Mouse (Mus musculus): ENCODE measurements around the gene Tyrobp.

Gene Tyrobp

DNA sequence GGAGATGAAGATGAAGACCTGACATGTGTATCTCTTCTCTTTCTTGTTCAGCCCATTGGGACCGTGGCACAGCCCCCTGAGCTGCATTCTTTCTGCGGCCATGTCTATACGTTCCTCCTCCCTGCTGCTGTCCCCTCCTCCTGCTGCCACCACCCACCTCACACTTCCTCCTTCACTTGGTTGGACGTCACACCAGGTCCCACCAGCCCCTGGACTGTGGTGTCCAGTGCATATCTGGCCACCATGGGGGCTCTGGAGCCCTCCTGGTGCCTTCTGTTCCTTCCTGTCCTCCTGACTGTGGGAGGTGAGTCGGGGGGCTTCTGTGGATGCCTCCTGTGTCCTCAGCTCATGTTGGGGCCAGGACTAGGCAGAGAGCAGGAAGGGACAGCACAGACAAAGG is at the start of gene Tyrobp:
Gene Tyrobp (plus strand): TSS at position 165 of the 400 bp plus-strand sequence.
- peak in 1 of 2 experiments; percentile 54 for DNase-seq

DNA sequence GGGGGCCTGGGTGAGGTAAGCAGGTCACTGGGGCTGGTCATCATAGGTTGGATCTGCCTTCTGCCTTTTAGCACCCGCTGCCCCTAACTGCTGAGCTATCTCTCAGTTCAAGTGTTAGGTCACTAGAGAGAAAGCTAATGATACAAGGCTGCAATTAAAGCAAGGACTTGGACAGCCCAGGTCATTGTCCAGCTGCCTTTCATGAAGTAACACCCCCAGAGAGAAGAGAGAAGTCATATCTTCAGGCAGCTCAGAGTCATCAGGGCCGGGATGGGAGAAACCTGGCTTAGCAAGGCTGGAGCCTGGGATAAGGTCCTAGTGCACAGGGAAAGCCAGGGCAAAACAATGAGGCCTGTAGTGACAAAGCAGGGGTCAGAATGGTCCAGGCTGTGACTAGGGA is 46.1 kb upstream of the Tyrobp start:
- no peak for DNase-seq

DNA sequence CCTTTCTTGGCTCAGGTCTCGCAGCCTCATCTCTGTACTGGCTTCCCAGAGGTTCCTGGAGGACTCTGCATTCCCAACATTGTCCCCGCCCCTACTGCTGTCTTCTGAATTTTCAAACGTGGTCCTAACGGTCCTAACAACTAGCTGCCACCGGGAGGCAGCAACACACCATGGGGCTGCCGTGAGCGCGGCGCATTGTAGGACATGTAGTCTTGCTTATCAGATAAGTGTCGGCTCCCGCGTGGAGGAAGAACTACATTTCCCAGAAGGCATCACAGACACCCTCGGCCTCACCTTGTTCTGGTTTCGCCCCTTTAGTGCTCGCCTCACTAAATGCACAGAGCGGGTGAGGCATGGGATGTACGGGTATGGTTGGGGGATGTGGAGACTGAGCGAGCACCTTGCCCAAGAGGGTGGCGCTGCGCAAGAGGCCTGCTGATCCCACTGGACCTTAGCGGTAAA is 40.0 kb upstream of the Tyrobp start:
- DNase-seq = peak; percentile 82 to 85

DNA sequence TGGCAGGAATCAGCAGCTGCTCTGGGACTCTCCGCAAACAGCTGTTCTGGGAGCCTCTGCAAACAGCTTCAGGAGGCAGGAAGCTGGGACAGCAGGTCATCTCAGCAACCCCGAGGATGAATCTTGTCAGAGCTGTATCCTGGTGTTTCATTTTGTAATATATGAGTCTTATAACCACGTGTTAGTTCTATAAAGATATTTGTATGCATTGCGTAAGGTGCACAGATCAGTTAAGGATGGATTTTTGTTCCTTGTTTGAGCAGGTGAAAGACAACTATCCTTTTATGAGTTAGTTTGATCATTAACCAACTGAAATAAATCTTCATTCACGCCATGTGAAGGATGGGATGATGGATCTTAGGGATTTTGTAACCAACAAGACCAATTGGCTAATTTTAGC is 33.5 kb upstream of the Tyrobp start:
- no peak for DNase-seq

DNA sequence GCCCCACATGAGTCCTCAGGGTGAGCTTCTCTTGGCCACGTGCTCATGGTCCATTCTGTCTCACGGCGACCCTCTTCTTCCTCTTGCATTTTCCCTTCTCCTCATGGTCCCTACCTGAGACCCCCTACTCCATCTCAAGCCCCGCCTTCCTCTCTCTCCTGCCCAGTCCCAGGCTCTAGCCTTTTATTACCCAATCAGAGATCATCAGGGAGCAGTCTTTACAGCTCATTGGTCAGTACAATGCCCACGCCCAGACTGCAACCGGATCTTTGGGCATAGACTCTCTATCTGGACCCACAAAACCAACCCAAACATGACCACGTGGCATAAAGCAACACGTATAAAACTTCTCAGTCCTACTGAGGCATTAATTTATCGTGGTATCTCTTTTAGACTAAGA is 29.5 kb upstream of the Tyrobp start:
- no peak for DNase-seq

DNA sequence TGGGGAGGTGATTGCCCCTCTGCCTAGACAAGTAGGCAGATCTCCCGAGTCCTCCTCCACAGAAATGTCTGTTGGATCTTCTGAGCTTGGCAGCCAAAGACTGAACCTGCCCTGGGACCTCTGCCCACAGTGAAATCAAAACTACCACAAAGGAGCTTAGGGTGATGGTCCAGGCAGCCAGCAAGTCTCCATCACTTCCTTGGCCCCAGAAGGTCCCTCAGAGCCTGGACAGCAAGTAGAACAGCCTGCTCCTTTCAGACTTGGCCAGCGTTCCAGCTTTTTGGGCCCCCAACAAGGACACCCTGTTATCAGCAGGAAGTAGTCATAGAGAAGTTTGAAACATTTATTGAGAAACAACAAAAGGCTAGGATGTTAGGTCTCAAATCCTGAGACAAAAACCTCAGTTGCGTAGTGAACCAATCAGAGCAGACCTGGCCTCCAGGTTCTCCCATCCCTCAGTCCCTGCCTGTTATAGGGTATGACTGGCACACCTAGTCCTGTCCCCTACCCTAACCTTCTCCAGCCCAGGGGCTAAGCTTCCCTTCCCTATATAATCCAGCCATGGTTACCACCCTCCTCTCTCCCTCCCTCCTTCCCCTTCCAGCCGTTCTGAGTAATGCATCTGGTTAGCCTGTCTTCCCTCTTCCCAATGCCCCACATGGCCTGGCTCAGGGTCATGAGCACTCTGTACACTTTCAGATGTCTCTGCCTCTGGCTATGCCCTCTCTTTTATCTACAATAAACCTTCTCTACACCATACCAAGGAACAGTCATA is 20.6 kb upstream of the Tyrobp start:
- DNase-seq = no peak

DNA sequence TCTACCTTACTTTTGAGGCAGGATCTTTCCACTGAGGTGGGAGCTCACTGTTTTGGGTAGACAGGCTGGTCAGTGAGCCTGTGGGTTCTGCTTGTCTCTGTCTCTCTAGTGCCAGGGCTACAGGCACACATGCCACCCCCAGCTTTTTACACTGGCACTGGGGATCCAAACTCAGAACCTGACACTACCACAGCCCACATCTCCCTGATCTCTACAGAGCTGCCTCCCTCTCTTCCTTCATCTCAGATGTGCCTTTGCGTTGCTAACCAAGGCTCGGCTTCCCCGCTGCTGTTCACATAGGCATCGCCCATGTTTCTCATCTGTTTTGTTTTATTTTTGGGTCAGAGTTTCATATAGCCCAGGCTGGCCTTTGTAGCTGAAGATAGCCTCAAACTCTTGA is 19.9 kb upstream of the Tyrobp start:
- DNase-seq = no peak

DNA sequence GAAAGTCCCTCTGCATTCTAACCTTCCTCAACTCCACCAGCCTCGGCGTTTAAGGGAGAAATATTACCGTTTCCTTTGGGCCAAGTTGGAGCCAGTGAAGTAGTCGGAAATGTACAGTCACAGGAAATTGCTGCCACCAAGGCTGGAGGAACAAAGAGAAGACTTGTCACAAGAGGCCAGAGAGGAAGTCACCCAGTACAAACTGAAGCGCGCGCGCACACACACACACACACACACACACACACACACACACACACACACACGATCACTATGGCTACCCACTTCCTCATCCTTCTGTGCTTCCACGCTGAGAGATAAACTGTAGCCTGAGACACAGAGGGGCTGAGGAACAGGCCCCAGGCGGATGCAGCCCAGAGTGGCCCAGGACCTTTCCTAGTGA is 19.2 kb upstream of the Tyrobp start:
- peak; percentile 63 to 66 for DNase-seq

DNA sequence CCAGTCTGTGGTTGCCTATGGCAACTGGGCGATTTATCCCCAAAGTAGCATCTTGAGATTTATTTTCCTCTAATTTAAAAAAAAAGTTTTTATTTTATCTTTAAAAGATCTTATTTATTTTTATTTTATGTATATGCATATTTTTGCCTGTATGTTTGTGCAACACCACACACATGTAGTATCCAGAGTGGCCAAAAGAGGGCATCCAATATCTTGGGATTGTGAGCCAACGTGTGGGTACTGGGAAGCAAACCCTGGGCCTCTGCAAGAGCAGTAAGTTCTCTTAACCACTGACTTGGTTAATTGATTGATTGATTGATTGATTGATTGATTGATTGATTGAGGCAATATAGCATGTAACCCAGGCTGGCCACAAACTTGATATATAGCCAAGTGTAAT is 18.7 kb upstream of the Tyrobp start:
- DNase-seq = peak in 1 of 2 experiments; percentile 44

DNA sequence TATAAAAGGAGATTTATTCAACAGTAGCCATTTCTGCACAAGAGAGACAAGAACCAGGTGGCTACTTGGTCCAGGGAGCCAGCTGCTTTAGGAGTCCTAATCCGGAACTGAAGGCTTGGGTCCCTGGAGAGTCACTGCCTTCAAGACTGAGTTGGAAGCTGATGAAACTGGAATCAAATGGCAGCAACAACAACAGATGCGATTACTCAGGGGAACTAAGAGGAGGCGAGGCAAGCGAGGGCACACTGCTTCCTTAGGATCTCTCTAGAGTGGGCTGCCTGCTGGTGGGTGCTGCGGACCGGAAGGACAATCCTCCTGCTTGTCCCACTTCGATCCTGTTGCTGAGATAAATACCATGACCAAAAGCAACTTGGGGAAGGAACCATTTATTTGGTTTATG is 13.9 kb upstream of the Tyrobp start:
- DNase-seq = no peak

DNA sequence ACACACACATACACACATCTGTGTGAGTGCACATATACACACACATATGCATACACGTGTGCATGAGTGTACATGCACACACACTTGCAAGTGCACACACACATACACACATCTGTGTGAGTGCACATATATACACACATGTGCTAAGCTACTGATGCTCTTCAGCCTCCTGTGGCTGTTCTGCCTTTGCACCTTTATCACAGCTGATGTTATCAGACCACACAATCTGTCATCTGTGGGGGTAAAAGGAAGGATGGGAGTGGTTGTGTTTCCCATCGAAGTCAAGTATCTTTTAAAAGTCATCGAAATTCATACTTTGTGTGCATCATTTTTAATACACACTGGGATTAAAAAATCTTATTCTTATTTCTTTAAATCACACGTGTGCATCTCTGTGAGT is 11.2 kb upstream of the Tyrobp start:
- no peak for DNase-seq

DNA sequence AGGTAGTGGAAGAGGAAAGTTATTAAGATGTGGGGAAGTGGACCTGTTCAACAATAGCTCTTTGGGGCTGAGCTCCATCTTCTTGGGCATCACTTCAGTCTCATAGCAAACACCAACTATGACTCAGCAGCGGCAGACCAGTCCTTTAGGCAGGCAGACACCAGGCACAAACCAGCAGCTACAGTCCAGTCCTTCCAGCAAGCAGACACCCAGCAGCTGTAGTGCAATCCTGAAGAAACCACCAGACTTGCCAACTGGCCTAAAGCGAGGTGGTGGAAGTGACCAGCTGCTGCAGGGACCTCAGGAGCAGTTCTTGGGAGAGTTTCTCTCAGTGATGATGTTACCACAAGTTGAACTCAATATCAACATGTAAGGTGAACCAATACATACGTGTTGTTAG is 4.9 kb upstream of the Tyrobp start:
- no peak for DNase-seq

DNA sequence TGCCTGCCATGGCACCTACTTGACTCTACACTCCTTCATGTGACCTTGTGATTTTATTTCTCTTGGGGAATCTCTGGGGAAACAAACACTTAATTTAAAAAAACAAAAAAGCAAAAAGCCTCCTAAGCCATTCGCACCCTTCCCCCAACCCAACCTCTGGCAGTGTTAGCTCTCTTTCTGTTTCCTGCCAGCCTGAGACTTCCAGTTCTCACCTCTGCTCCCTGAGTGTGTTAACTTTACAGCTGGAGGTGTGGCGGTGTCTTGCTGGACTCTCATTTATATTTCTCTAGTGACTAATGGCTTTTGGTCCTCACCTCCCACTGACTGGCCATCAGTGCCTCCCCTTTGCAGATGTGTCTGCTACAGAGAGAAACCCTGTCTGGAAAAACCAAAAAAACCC is 3.8 kb upstream of the Tyrobp start:
- no peak for DNase-seq

DNA sequence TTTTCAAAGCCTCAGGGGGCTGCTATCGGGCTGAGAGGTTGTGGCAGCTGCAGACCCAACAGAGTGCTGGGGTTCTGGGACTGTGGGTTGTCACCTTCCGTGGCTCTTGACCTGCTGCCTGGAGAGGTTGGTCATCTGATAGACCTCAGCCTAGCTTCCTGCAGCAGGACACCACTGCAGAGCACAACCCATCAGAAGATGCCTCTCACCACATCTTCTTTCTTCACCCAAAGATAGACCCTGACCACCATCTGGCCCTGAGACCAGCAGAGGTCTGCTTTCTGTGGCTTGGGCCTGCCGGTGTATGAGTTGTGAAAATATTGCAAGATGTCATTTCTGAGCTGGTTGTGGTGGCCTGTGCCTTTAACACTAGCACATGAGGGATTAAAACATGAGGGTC is 2.5 kb upstream of the Tyrobp start:
- DNase-seq = no peak

DNA sequence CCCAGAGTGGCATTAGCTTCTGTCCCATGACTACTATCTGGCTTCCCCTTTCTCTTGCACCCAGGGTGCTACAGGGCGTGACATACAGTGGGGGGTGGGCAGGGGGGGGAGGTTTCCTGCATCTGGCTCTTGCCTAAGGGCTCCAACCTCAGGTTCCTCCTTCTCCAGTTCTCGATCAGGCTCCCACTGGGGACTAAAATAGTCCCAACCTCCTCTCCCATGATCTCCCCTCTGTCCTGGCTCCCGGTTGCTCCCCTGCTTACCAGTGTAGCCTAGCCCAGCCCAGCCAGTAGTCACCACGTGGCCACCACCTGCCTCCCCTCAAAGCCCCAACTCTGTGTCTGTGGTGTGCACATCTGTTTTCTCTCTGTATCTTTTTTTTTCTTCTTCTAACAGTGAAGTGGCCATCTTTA is 819 bp upstream of the Tyrobp start:
- DNase-seq = peak in 1 of 2 experiments; percentile 43

DNA sequence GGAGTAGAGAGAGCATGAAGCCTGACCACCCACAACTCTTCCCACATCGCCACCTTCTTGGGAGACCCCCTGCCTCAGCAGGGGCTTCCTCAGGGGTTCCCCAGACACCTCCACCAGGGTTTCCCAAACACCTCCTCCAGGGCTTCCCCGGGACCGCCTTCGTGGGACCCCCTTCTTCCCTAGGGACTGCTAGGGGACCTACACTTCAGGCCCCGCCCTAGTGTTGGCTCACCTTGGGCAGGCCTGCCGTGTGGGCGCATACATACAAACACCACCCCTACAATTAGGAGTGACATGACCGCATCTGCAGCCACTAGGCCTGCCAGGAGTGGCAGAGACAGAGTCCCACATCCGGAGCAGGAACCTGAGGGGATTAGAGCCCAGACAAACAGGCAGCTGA is 4.3 kb downstream of the Tyrobp start:
- peak in 1 of 2 experiments; percentile 44 for DNase-seq

DNA sequence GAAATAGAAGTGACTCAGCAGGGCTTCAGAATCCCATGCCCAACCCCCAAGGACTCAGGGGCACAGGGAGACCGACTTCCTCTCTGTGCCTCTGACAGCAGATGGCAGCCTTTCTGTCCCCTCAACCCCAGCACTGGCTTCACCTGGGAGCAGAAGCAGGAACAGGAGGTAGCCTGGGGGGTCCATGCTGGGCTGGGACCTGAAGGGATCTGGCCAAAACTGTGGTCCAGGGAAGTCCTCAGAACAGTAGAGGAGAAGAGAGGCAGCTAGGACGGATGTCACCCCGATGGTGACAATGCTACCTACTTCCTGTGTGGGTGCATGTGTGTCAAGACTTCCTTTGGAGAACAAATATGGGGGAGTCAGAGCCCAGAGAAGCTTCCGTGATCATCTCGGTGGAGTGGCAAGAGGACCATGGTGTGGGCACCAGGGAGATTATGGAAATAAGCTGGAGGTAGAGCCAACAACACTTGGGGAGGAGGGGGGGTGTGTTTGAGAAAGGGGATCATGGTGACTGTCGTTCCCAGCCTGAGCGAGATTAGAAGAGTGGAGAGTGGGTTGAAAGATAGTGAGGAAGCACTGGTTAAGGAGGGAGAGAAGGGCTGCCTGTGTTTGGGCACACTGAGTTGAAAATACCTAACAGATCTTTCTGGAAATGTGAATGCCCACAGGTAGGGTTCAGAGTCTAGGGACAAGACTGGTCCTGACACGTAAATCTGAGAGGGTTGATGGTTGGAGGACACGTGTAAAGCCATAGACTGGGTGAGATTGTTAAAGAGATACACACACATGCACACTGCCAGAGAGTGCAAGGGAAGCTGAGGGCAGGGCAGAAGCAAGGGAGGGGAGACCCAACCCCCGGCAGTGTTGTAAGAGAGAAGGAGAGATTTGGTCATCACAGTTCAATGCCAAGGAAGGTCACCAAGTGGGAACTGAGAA is 6.3 kb downstream of the Tyrobp start, which contains the start of gene Hcst:
Gene Hcst (minus strand): TSS at position 294 of the 939 bp plus-strand sequence.
- peak; percentile 56 to 65 for DNase-seq

DNA sequence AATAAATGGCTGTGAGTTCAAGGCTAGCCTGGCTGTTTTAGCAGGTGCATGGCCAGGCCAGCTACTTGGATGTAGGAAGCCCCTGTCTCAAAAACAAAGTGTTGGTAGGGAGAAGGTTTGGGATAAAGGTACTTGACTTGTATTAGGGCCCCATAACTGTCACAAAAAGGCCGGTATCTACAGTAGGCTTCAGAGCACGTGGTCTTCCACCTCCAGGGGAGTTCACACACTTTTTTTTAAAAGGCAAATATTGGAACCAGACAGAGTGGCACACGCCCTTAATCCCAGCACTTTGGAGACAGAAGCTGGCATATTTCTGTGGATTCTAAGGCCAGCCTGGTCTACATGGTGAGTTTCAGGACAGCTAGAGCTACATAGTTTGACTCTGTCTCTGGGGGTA is 7.1 kb downstream of the Tyrobp start:
- no peak for DNase-seq

DNA sequence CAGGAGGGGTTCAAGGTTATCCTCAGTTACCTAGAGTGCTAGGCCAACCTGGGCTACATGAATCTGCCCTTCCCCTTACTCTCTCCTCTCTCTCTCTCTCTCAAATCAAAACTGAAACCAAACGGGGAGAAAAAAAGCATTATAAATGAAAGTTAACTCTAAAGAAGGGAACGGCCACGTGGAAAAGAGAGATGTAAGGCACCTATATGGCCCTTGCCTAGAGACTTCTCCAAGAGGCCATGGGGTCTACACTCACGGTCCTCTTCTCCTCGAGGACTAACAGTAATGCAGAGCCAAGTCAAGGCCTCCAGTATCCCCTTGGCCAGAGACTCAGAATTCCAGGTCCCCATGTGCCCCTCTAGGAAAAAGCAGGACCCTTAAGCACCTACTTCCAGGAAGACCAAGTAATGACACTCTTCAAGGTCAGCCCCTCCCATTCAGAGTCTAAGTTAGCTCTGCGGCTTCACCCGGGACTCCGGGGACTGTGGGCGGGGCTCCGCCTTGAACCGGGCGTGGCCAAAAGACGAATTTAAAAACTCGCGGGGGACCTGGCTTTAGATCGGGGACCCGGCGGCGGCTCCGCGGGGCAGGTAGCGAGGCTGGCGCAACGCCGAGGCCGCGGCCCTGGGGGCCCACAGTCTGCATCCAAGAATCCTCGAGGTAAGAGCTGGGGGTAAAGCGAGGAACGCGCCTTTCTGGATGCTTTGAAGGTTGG is 7.8 kb downstream of the Tyrobp start, which contains the start of gene Nfkbid:
Gene Nfkbid (plus strand): TSS at position 558 of the 715 bp plus-strand sequence.
- peak; percentile 93 to 97 for DNase-seq

DNA sequence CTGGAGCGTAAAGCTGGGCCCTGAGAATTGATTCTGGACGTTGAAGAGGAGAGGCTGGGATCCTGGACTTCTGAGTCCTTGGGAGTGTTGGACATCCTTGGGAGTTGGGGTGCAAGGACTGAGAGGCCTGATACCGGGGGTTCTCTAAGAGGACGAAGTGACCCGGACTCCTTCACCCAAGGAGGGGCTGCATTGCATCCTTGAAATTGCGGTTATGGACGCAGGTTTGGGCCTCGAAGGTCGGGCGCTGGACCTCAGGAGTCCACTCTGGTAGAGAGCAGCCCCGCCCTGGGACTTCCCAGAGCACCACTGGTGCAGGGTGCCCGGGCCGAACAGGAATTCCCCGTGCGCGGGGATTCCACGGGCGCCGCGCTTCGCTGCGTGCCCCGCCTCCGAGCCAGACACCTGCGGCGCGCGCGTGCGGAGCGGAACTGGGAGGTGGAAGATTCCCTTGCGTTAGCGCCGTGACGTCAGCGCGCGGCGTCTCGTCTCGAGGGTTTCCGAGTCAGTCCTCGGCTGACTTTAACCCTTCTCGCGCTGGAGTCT is 8.4 kb downstream of the Tyrobp start:
- DNase-seq = peak; percentile 94 to 96

DNA sequence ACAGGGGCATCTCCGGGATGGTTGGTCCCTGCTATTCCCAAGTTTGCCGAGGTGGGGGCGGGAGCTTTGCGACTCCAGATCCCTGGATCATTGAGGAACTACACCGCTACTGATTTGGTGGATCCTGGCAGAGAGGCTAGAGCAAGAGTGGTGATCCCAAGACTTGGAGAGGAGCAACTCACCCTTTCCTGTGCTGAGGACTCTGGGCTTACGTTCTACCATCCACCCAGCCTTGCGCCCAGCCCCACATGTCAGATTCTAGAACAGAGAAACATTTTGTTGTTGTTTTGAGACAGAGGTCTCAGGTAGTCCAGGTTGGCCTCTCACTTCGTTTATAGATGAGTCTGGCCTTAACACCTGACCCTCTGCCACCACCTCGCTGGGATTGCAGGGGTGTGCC is 9.0 kb downstream of the Tyrobp start:
- DNase-seq = no peak

DNA sequence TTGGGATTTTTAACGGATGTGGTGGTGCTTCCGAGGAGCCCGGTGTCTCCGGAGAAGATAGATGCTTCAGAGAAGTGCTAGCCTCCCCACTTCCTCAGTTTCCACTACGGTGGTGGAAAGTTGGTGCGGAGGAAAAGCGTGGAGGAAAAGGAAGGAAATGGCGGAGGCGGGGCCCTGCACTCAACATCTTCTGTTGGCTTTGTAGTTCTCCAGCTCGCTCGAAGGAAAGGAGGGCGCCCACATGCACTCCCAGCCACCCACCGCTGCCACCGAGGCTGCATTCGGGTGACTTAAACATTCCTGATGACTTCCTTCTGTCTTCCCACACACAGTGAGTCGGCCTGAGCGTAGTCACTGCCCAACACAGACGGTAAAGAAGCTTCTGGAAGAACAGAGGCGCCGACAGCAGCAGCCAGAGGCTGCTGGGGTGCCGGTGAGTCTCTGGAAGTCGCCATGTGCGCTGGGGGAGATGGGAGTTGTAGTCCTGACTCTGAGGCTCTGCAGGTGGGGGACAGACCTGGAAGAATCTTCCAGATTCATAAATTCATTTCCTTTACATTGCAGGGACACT is 9.6 kb downstream of the Tyrobp start:
- peak; percentile 57 to 58 for DNase-seq
